Mouse (Mus musculus): ENCODE data around the gene Pcca. TPM values are rescaled to one million over a fixed set of nuclear protein-coding genes. Genes with fewer than 3 reads are reported as not detected.

The Pcca gene
- polyA plus RNA-seq, 1 experiment from 2014 or later, result 26.4 TPM

GRCm38 (mm10) chr14:122898550-122898949 lies 364.4 kb downstream of the Pcca start:
- Histone ChIP-seq H3K4me1 (replicated peaks) (peaks cover 20% of the 10 kb centered on the region), H3K27ac (no peak overlapping the region), H3K27me3 (no peaks in the 10 kb centered on the region), H3K4me2 (no peak overlapping the region), H3K36me3 (no peaks in the 10 kb centered on the region), H3K9me3 (replicated peaks) (no peaks in the 10 kb centered on the region), H3K4me3 (no peak overlapping the region), H3K9ac (no peak overlapping the region)
- no peak for ATAC-seq (replicated peaks; ENCODE audit: insufficient number of reproducible peaks, insufficient read depth, low FRiP score, low read depth)

- no peak overlapping the region for H3K4me2 ChIP-seq
- H3K27me3 ChIP-seq, result no peaks in the 10 kb centered on the region
- no peaks in the 10 kb centered on the region for H3K36me3 ChIP-seq
- ATAC-seq (replicated peaks; ENCODE audit: insufficient number of reproducible peaks, insufficient read depth, low FRiP score, low read depth), result no peak
- H3K9me3 ChIP-seq (replicated peaks), result no peaks in the 10 kb centered on the region
- no peak overlapping the region for H3K4me3 ChIP-seq
- H3K9ac ChIP-seq, result no peak overlapping the region
- H3K4me1 ChIP-seq (replicated peaks), result peaks cover 27% of the 10 kb centered on the region
- H3K27ac ChIP-seq, result no peak overlapping the region
Measured at GRCm38 (mm10) chr14:122900679-122901078, 366.6 kb downstream of the Pcca start.

GRCm38 (mm10) chr14:122901177-122901576 lies 367.1 kb downstream of the Pcca start:
- no peak overlapping the region for H3K4me2 ChIP-seq
- ATAC-seq (replicated peaks; ENCODE audit: insufficient number of reproducible peaks, insufficient read depth, low FRiP score, low read depth), result no peak
- peaks cover 27% of the 10 kb centered on the region for H3K4me1 ChIP-seq (replicated peaks)
- WGBS, result 79% methylated on average over 3 of the region's 3 CpGs
- no peaks in the 10 kb centered on the region for H3K27me3 ChIP-seq
- no peak overlapping the region for H3K4me3 ChIP-seq
- no peak overlapping the region for H3K9ac ChIP-seq
- no peaks in the 10 kb centered on the region for H3K9me3 ChIP-seq (replicated peaks)
- H3K27ac ChIP-seq, result no peak overlapping the region
- H3K36me3 ChIP-seq, result no peaks in the 10 kb centered on the region

- H3K27me3 ChIP-seq, result no peaks in the 10 kb centered on the region
- H3K9me3 ChIP-seq (replicated peaks), result no peaks in the 10 kb centered on the region
- no peaks in the 10 kb centered on the region for H3K36me3 ChIP-seq
- H3K4me2 ChIP-seq, result no peak overlapping the region
- no peak overlapping the region for H3K27ac ChIP-seq
- H3K4me3 ChIP-seq, result no peak overlapping the region
- WGBS, result 81% methylated on average over 2 of the region's 2 CpGs
- H3K4me1 ChIP-seq (replicated peaks), result peaks cover 27% of the 10 kb centered on the region
- ATAC-seq (replicated peaks; ENCODE audit: insufficient number of reproducible peaks, insufficient read depth, low FRiP score, low read depth), result no peak
- no peak overlapping the region for H3K9ac ChIP-seq
Measured at GRCm38 (mm10) chr14:122901715-122902114, 367.6 kb downstream of the Pcca start.

- Histone ChIP-seq H3K27ac (peak overlapping the region; percentile 71), H3K4me1 (replicated peaks) (peaks cover 27% of the 10 kb centered on the region), H3K4me2 (no peak overlapping the region), H3K4me3 (no peak overlapping the region), H3K27me3 (no peaks in the 10 kb centered on the region), H3K9me3 (replicated peaks) (no peaks in the 10 kb centered on the region), H3K36me3 (no peaks in the 10 kb centered on the region), H3K9ac (no peak overlapping the region)
- no peak for ATAC-seq (replicated peaks; ENCODE audit: insufficient number of reproducible peaks, insufficient read depth, low FRiP score, low read depth)
- 39% methylated on average over 2 of the region's 2 CpGs for WGBS
Measured at GRCm38 (mm10) chr14:122902136-122902535, 368.0 kb downstream of the Pcca start.

GRCm38 (mm10) chr14:122902884-122903283 lies 368.8 kb downstream of the Pcca start:
- Histone ChIP-seq H3K36me3 (no peaks in the 10 kb centered on the region), H3K4me2 (no peak overlapping the region), H3K27ac (peak overlapping the region; percentile 71), H3K4me3 (no peak overlapping the region), H3K27me3 (no peaks in the 10 kb centered on the region), H3K9ac (no peak overlapping the region), H3K4me1 (replicated peaks) (peaks cover 27% of the 10 kb centered on the region), H3K9me3 (replicated peaks) (no peaks in the 10 kb centered on the region)
- ATAC-seq (replicated peaks; ENCODE audit: insufficient number of reproducible peaks, insufficient read depth, low FRiP score, low read depth), result peak; percentile 91
- 25% methylated on average over 4 of the region's 4 CpGs for WGBS

GRCm38 (mm10) chr14:122903923-122904351 lies 369.8 kb downstream of the Pcca start:
- H3K4me3 ChIP-seq, result no peak overlapping the region
- no peak overlapping the region for H3K27ac ChIP-seq
- ATAC-seq (replicated peaks; ENCODE audit: insufficient number of reproducible peaks, insufficient read depth, low FRiP score, low read depth), result no peak
- H3K9me3 ChIP-seq (replicated peaks), result no peaks in the 10 kb centered on the region
- 0 out of 2 replicates have a peak, but pooled peaks cover 4% of the 10 kb centered on the region for H3K36me3 ChIP-seq
- H3K4me1 ChIP-seq (replicated peaks), result peaks cover 27% of the 10 kb centered on the region
- WGBS, result 64% methylated on average over 2 of the region's 2 CpGs
- no peak overlapping the region for H3K9ac ChIP-seq
- no peaks in the 10 kb centered on the region for H3K27me3 ChIP-seq
- H3K4me2 ChIP-seq, result no peak overlapping the region

GRCm38 (mm10) chr14:122905007-122905406 lies 370.9 kb downstream of the Pcca start:
- peaks cover 30% of the 10 kb centered on the region for H3K4me1 ChIP-seq (replicated peaks)
- no peak for ATAC-seq (replicated peaks; ENCODE audit: insufficient number of reproducible peaks, insufficient read depth, low FRiP score, low read depth)

GRCm38 (mm10) chr14:122908075-122908474 lies 374.0 kb downstream of the Pcca start:
- Histone ChIP-seq H3K4me1 (replicated peaks) (peaks cover 18% of the 10 kb centered on the region), H3K27me3 (no peaks in the 10 kb centered on the region), H3K27ac (no peak overlapping the region), H3K4me3 (no peak overlapping the region), H3K4me2 (no peak overlapping the region), H3K9me3 (replicated peaks) (no peaks in the 10 kb centered on the region), H3K9ac (no peak overlapping the region), H3K36me3 (0 out of 2 replicates have a peak, but pooled peaks cover 4% of the 10 kb centered on the region)
- ATAC-seq (replicated peaks; ENCODE audit: insufficient number of reproducible peaks, insufficient read depth, low FRiP score, low read depth), result no peak
- 90% methylated on average over 4 of the region's 4 CpGs for WGBS

More at GRCm38 (mm10) chr14:122905007-122905406, 370.9 kb downstream of the Pcca start:
- Histone ChIP-seq H3K4me2 (no peak overlapping the region), H3K9ac (no peak overlapping the region), H3K9me3 (replicated peaks) (no peaks in the 10 kb centered on the region), H3K4me3 (no peak overlapping the region), H3K27me3 (no peaks in the 10 kb centered on the region), H3K27ac (no peak overlapping the region), H3K36me3 (0 out of 2 replicates have a peak, but pooled peaks cover 4% of the 10 kb centered on the region)
- WGBS, result 93% methylated on average over 1 of the region's 1 CpGs

GRCm38 (mm10) chr14:122909368-122910091 lies 375.4 kb downstream of the Pcca start:
- no peak overlapping the region for H3K4me3 ChIP-seq
- H3K36me3 ChIP-seq, result 0 out of 2 replicates have a peak, but pooled peaks cover 4% of the 10 kb centered on the region
- no peak overlapping the region for H3K4me2 ChIP-seq
- ATAC-seq (replicated peaks; ENCODE audit: insufficient number of reproducible peaks, insufficient read depth, low FRiP score, low read depth), result no peak
- H3K9me3 ChIP-seq (replicated peaks), result no peaks in the 10 kb centered on the region
- peaks cover 12% of the 10 kb centered on the region for H3K4me1 ChIP-seq (replicated peaks)
- H3K27me3 ChIP-seq, result no peaks in the 10 kb centered on the region
- H3K9ac ChIP-seq, result no peak overlapping the region
- 75% methylated on average over 5 of the region's 5 CpGs for WGBS
- no peak overlapping the region for H3K27ac ChIP-seq

GRCm38 (mm10) chr14:122911265-122911664 lies 377.1 kb downstream of the Pcca start:
- H3K27me3 ChIP-seq, result no peaks in the 10 kb centered on the region
- no peak for ATAC-seq (replicated peaks; ENCODE audit: insufficient number of reproducible peaks, insufficient read depth, low FRiP score, low read depth)
- H3K9me3 ChIP-seq (replicated peaks), result no peaks in the 10 kb centered on the region

GRCm38 (mm10) chr14:122912137-122912536 lies 378.0 kb downstream of the Pcca start:
- peak overlapping the region; percentile 94 for H3K4me2 ChIP-seq
- H3K27me3 ChIP-seq, result no peaks in the 10 kb centered on the region
- ATAC-seq (replicated peaks; ENCODE audit: insufficient number of reproducible peaks, insufficient read depth, low FRiP score, low read depth), result no peak
- peak overlapping the region; percentile 79 for H3K4me3 ChIP-seq
- H3K27ac ChIP-seq, result no peak overlapping the region
- no peak overlapping the region; the same call in 1 of the 2 replicates for H3K9ac ChIP-seq
- WGBS, result 67% methylated on average over 1 of the region's 1 CpGs
- H3K9me3 ChIP-seq (replicated peaks), result no peaks in the 10 kb centered on the region
- 0 out of 2 replicates have a peak, but pooled peaks cover 4% of the 10 kb centered on the region for H3K36me3 ChIP-seq
- peaks cover 12% of the 10 kb centered on the region for H3K4me1 ChIP-seq (replicated peaks)

More at GRCm38 (mm10) chr14:122911265-122911664, 377.1 kb downstream of the Pcca start:
- Histone ChIP-seq H3K4me3 (no peak overlapping the region), H3K27ac (no peak overlapping the region), H3K4me1 (replicated peaks) (peaks cover 12% of the 10 kb centered on the region), H3K36me3 (0 out of 2 replicates have a peak, but pooled peaks cover 4% of the 10 kb centered on the region), H3K4me2 (no peak overlapping the region), H3K9ac (no peak overlapping the region)

Measured in heart, embryonic 15.5 days (tissue).